Mouse (Mus musculus): Measurements from ENCODE around the gene Bub1. TPM values are rescaled to one million over a fixed set of nuclear protein-coding genes. Genes with fewer than 3 reads are reported as not detected.

The Bub1 gene
- under 1 TPM in 1 of 2 experiments, not detected in 1; 0.16 TPM for total RNA-seq (2021)
- long read RNA-seq, experiment 1 = 0 reads
- long read RNA-seq, experiment 2 = 0 reads

DNA sequence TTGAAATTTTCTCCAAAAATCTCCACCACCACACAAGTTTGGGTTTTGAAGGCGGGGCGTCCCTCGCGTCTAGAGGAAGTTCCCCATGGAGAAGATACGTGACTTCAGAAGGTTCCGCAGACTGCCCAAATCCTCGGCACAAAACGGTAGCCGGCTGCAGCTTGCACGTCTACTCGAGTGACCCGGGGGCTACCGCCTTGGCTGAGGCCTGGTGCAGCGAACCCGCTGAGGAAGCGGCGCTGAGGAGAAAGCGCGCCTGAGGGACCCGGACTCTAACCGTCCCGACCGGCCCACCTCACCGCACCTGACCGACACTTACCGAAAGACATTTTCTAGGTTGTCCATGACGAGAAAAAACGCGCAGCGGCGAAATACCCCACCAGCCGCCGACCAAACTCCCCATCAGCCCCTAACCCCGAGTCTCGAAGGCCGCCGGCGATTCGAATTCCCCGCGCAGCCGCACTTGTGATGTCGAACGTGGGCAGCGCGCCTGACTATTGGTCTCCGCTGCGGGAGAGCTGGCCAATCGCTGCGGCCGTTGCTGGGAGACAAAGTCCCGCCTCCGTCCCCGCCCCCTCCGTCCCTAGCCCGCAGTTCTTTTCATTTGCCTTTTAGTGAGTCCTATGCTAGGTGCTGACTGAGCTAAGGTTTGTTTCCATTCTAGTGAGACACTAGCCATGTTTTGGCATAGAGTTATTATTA is at the start of gene Bub1:
Gene Bub1 (minus strand): TSS at position 465 of the 702 bp plus-strand sequence.
- TF ChIP-seq CTCF (IDR thresholded peaks at IDR 0.05) = peak; percentile 19; the same call in 1 of the 2 replicates
- H3K27ac ChIP-seq = no peak within 1 kb of the TSS
- peak within 1 kb of the TSS; percentile 52 for H3K4me3 ChIP-seq
- intact Hi-C loops (cut with DNase I) = no loop called here
- DNase-seq (ENCODE audit: extremely low spot score in 1 of 2, low spot score in 2 of 2) = peak; percentile 91 to 92

DNA sequence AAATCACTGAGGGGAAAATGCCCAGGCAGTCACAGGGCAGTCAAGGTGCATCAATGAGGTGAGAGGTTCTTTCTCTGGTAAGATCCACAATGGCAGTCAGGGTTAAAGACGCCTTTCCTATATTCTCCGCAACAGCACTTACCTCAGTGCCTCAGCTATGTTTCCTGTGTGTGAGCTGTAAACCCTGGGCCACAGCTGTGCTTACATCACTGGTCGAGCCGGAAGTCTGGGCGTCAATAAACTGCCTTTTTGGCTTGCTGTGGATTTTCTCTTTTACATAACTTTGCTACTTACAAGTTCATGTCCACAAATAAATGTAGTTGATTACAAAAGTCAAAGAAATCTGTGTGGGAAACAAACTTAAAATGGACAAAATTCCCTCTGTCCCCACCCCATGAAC is 49.4 kb upstream of the Bub1 start:
- no peak for TF ChIP-seq CTCF (IDR thresholded peaks at IDR 0.05)
- no peak for DNase-seq (ENCODE audit: extremely low spot score in 1 of 2, low spot score in 2 of 2)
- intact Hi-C loops (cut with DNase I) = no loop called here
- no peak overlapping the region for H3K4me3 ChIP-seq
- H3K27ac ChIP-seq = no peak overlapping the region

DNA sequence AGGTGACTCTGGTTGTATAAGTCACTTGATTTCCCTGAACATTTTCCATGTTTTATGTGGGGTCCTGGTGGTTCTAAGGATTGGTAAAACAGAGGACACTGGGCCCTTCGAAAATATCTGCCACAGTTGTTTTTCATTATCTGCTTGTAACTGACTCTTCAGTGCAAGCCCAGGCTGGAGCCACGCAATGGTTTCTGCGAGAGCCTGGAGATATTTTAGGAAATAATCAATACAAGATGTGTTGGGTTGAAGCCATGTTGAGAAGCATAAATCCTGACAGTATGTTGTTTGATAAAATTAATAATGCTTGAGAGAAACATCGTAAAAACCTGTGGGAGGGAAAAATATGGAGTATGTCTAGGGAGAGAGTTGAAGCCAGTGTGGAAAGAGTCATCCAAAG is 32.7 kb upstream of the Bub1 start:
- DNase-seq (ENCODE audit: extremely low spot score in 1 of 2, low spot score in 2 of 2) = no peak
- no peak overlapping the region for H3K4me3 ChIP-seq
- intact Hi-C loops (cut with DNase I) = no loop called here
- TF ChIP-seq CTCF (IDR thresholded peaks at IDR 0.05) = no peak
- no peak overlapping the region for H3K27ac ChIP-seq

DNA sequence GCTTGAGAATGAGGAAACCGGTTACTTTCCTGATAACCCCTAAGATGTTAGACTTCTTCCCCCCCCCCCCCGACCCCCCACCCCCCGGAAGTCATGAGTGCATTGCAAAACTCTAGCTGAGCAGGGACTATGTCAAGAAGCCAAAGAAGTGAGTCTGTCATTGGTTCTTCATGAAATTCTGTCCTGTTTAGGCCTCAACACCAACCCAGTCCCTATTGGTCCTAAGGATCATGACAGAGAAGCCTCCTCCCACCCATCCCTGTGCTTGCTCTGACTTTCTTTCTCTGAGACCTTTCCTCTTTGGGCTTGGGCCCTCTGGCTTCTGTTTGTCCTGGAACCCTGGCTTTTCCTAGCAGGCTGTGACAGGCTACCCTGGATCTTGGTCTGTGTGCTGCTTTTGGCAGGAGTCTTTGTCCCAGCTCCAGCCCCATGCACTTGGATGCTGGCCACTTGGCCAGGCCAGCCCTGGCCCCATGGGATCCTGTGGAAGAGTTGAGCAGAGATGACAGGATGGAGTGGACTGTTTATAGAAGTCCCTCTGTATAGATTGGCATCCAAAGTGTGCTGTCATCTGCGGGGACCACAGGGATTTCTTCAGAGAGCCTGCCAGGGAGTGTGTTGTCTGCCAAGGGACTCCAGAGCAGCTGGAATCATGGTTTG is 22.8 kb upstream of the Bub1 start:
- TF ChIP-seq CTCF (IDR thresholded peaks at IDR 0.05) = no peak
- intact Hi-C loops (cut with DNase I) = no loop called here

DNA sequence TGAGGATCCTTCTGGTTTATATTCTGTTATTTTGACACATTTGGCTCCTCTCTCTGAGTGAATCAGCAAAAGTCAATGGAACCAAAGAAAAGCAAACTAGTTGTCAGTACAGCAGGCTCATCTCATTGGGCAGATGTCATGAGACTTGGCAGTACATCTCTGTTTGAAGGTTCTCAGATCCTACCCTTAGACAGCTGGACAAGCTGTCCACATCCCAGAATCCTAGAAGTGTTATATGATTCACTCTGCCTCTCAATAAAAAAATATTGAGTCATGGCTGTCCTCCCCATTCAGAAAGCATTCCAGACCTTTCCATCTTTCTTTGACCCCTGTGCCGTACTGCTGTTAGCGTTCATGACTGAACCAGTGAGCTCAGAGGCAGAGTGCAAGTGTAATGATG is 18.7 kb upstream of the Bub1 start:
- no peak overlapping the region for H3K4me3 ChIP-seq
- no peak for TF ChIP-seq CTCF (IDR thresholded peaks at IDR 0.05)
- H3K27ac ChIP-seq = no peak overlapping the region
- DNase-seq (ENCODE audit: extremely low spot score in 1 of 2, low spot score in 2 of 2) = no peak
- intact Hi-C loops (cut with DNase I) = no loop called here

More for the DNA sequence above, 22.8 kb upstream of the Bub1 start:
- Histone ChIP-seq H3K4me3 (no peak overlapping the region), H3K27ac (no peak overlapping the region)
- DNase-seq (ENCODE audit: extremely low spot score in 1 of 2, low spot score in 2 of 2) = peak in 1 of 2 experiments; percentile 34

DNA sequence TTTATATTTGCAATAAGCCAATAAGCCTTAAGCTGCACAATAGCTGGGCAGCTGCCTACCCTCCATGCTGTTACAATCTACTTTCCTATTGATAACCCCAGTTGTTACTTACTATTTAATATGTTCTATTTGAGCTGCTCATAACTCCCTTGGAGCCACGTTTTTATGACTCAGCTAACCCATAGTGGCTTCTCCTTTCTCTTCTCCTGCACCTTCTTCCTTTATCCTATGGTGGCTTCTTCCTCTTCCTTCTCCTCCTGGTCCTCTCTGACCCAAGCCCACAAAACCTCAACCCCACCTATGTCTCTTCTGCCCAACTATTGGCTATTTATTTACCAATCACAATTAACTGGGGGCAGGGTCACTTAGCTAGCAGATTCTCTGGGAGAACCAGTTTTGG is 14.9 kb upstream of the Bub1 start:
- no peak overlapping the region for H3K4me3 ChIP-seq

DNA sequence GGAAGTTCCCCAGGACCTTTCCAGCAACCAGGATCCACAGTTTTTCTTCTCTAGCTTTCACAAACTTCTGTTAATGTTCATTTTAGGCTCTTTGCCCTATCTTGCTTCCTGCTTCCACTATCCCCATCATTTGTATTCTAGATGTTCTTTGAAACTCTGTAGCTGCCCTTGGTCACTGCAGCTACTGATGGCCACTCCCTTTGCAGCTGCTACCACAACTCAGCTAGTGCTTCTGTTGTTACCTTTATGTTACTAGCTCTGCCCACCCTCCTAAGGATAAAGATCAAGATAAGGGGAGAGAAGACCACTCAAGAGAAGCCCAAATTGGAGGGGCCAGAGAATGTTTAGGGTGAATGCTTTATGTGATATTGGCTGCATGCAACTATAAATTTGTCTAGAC is 14.3 kb upstream of the Bub1 start:
- DNase-seq (ENCODE audit: extremely low spot score in 1 of 2, low spot score in 2 of 2) = no peak
- TF ChIP-seq CTCF (IDR thresholded peaks at IDR 0.05) = no peak
- Histone ChIP-seq H3K4me3 (no peak overlapping the region), H3K27ac (no peak overlapping the region)
- intact Hi-C loops (cut with DNase I) = loop anchor here (5.0 kb wide), 1 partner anchor 239 kb away; no protein-coding TSS in a partner anchor

More for the DNA sequence above, 14.9 kb upstream of the Bub1 start:
- intact Hi-C loops (cut with DNase I) = loop anchor here (5.0 kb wide), 1 partner anchor 239 kb away; no protein-coding TSS in a partner anchor
- DNase-seq (ENCODE audit: extremely low spot score in 1 of 2, low spot score in 2 of 2) = no peak
- TF ChIP-seq CTCF (IDR thresholded peaks at IDR 0.05) = no peak
- H3K27ac ChIP-seq = no peak overlapping the region

DNA sequence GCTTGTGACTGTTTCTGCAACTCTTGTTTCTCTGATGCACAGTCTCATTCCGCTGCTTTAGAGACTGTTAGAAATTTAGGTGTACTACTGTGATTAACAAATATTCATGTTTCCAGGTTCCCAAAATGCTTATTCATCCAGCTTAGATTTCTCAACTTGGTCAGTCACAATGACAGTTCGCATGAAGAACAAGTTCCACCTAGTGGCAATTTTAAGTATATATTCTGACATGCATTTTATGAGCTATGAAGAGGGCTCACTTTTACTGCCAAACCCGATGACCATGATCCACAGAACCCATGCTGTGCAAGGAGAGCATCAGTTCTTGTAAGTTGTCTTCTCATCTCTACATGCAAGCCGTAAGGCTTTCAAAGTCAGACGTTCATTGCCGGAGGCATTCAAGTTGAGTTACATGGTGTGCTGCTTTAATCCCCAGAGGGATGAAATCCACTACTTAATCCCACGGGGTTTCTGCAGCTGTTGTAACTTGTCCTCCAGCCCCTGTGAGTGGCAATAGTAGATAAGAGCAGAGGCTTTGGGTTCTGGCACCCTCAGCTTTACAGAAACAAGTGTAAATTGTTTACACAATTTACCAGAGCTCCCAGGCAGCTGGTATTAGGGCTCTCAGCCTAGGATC is 13.8 kb upstream of the Bub1 start:
- no peak for DNase-seq (ENCODE audit: extremely low spot score in 1 of 2, low spot score in 2 of 2)
- intact Hi-C loops (cut with DNase I) = loop anchor here (5.0 kb wide), 1 partner anchor 238 kb away; no protein-coding TSS in a partner anchor
- peak; percentile 63 for TF ChIP-seq CTCF (IDR thresholded peaks at IDR 0.05)
- Histone ChIP-seq H3K4me3 (no peak overlapping the region), H3K27ac (no peak overlapping the region)

DNA sequence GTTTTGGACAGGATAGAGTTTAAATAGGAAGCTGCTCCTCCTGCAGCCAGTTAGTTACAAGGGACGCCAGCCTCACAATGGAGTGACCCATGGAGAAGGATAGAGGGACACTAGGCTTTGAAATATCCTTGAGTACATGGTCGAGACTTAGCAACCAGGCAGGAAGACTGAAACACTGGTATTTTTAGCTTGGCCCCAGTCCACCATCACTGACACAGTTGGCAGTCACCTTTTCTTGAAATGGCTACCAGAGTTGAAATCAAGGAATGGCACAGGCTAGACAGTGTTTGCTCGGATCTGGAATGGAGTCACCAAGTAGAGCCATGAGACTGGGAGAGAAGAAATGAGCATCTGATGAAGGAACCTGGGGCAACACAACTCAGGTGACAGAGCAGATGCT is 10.8 kb upstream of the Bub1 start:
- DNase-seq (ENCODE audit: extremely low spot score in 1 of 2, low spot score in 2 of 2) = no peak
- no peak for TF ChIP-seq CTCF (IDR thresholded peaks at IDR 0.05)
- Histone ChIP-seq H3K4me3 (no peak overlapping the region), H3K27ac (no peak overlapping the region)
- intact Hi-C loops (cut with DNase I) = no loop called here

DNA sequence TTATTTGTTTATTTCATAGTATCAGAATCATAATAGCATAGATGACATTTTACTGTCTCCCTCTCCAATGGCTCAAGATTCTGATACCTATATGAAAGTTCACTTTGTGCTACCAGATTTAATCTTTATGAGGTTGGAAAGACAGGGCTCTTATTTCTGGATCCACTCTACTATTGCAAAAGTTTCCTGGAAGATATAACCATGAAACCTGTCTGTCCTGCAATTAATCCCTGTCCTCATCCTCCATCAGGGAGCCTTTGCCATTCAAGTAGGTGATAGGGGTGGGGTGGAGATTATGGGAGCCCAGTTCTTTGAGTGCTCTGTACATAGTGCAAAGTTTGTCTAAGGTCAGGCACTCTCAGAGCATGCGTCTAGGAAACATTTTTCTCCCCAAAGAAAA is 9.7 kb upstream of the Bub1 start:
- no peak for TF ChIP-seq CTCF (IDR thresholded peaks at IDR 0.05)
- intact Hi-C loops (cut with DNase I) = no loop called here
- DNase-seq (ENCODE audit: extremely low spot score in 1 of 2, low spot score in 2 of 2) = no peak
- no peak overlapping the region for H3K4me3 ChIP-seq
- no peak overlapping the region for H3K27ac ChIP-seq

DNA sequence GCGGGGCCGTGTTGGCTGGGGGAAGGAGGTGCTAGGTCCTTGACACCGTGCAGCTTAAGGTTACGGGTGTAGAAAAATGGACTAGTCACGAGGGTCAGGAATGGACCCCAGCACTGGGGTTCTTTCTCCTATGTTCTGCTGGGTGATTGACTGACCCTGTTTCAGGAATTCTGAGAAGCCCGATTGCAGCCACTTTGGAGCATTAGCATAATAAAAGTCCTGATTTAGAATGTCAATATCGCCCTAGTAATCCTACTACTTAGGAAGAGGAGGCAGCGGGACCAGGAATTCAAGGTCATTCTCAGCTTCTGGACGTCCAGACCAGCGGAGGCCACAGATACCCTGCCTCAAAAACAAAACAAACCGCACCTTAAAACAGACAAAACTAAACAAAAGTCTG is 7.8 kb upstream of the Bub1 start:
- DNase-seq (ENCODE audit: extremely low spot score in 1 of 2, low spot score in 2 of 2) = no peak
- H3K4me3 ChIP-seq = no peak overlapping the region
- no peak for TF ChIP-seq CTCF (IDR thresholded peaks at IDR 0.05)
- intact Hi-C loops (cut with DNase I) = no loop called here
- no peak overlapping the region for H3K27ac ChIP-seq

DNA sequence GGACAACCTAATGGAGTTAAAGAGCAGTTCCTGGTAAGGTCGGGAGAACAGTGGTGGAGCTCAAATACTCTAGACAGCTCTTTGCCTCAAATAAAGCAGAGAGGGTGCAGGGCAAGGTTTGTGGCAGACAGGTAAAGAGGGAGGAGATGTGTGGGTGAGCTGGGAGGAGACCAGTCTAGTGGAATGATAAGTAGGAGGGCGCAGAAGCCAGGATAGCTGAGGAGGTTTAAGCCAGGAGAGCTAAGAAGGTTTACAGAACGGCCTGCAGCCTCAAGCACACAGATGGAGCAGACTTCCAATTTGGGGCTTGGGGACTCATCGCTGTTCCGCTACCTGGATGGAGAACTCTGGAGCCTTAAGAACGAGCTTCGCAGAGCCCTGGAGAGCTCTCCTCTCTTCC is 6.9 kb upstream of the Bub1 start, which contains the start of gene Acoxl:
Gene Acoxl (plus strand): TSS at position 301 of the 400 bp plus-strand sequence.
- Histone ChIP-seq H3K27ac (no peak within 1 kb of the TSS), H3K4me3 (no peak within 1 kb of the TSS)
- intact Hi-C loops (cut with DNase I) = no loop called here
- no peak for DNase-seq (ENCODE audit: extremely low spot score in 1 of 2, low spot score in 2 of 2)
- no peak for TF ChIP-seq CTCF (IDR thresholded peaks at IDR 0.05)

Data from left cerebral cortex, adult 2 months (tissue).